Mouse (Mus musculus): ENCODE measurements at regions not wholly inside any gene's neighbourhood (a gene's known extent, or its start where the extent isn't known, plus 50 kb on each side); places are given as distances from the start of the nearest gene placed in this dataset.

DNA sequence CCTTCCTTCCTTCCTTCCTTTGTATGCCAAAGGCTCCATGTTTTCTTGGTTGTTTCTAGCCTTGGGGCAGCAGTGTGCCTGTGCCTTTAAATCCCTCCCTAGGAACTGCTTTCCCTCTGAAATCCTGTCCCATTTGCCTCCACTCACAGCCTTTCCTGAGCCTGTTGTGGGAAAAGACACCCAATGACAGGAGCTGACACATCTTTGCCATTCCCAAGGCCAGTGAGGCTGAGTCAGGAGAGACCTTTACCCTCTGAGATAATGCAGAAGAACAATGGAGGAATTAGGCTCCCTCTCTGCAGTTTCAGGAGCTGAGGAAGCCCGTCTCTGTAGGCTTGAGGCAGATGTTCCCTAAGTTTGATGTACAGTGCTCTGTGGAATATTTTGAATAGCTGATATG is 480.2 kb downstream of the Rnf144b start:
- DNase-seq: no peak

DNA sequence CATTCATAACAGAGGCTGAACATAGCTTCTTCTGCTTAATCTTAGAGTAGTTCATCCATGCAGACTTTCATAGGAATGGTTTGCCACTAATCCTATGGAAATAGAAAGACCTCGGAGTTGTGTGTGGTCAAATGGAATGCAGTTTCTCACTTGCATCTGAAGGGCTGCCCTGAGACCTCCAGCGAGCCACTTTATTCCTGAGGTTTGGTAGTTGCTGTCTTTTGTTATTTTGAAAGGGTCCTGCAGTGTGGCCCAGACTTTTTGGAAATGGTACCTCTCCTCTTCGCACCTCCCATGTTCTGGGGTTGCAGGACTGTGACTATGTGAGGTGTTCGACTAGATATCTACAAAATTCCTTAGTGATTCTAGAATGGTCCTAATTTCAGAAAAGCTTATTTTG is 489.0 kb downstream of the Rnf144b start:
- DNase-seq: no peak

DNA sequence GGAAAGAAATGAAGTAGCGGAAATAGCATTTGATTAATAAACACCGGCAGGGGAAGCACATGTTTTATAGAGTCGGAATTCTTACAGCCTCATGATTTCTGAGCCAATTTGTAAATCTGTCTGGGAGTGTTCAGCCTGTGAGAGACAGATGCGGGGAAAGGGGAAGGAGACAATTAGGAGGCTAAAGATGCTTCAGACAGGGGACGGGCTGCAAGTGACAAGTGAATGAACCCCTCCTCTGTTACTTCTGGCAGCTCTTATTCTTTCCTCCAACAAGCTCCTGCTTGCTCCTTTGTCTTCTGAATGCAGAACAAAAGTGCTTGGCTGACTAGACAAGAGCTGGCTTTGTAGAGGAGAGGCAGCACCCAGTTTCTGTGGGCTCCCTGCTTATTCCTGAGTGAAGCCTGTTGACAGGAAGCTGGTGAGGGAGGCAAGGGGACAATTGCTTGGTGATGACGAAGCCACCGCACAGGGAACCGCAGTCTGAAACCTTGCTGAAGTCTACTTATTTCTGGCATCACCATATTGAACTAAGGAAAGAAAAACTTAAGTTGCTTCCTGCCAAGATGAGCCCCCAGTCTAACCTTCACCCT is 514.2 kb downstream of the Rnf144b start:
- no peak for DNase-seq

DNA sequence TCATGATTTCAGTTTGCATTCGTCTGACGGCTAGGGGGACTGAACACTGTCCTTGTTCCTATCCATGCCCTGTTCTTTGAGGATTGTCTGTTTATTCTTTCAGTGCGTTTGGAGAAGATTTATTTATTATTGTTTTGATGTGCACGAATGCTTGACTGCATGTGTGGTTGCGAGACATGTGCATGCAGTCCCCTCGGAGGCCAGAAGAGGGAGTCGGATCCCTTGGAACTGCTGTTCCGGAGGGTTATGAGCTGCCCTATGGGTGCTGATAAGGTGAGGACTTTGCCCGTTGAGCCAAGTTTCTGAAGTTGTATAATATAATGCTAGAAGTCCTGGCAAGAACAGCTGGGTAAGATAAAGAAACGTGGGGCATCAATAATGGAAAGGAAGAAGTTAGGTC is 519.9 kb downstream of the Rnf144b start:
- no peak for DNase-seq

DNA sequence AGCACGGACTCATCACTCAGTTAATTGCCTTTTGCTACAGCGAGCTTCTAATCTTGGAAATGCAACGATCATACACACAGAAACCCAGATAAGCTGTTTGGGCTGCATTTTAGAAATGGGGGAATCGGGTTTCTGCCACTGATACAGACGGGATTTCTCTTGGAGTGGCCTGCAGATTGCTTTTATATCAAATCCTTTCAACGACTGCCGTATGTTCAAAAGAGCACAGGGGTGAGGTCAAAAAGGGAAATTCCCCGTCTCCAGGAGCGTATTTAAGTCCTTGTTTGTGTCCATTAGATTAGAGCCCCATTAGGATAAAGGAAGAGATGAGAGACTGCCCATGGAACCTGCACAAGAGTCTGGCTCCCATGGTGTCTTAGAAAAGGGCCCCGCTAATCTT is 522.6 kb downstream of the Rnf144b start:
- no peak for DNase-seq

DNA sequence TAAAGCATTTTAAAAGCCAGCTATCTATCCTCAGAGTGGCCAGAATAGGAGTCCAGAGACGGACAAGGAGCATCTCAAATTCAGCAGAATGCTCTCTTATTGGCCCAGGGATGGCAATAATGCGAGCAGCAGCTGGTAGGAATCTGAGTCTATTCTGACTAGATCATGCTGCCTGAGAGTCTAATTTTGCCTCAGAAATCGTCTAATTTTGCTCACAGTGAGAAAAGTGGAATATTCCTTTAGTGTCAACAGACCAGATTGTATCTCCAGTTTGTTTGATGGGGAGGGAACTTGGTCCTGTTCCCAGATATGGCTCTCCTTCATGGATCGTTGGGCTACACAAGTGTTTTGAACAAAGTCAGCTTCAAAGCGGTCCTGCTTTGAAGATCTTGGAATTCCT is 525.2 kb downstream of the Rnf144b start:
- no peak for DNase-seq

DNA sequence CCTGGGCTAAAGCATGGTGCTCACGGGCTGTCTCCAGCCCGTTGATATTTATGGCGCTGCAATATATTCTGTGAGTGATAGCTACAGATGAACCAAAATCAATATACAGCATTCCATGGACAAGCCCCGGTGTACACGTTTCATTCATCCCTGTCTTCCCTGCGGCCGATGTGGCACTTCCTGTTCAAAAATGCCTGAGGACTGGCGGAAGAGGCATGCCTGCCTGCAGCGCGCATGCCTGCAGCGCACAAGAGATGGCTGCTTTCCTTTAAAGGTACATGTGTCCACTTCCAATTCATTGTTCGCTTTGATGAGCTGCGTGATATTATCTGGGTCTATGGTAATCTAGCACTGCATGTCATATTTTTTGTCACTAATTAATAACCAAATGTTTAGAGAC is 527.6 kb downstream of the Rnf144b start:
- peak; percentile 10 for DNase-seq

DNA sequence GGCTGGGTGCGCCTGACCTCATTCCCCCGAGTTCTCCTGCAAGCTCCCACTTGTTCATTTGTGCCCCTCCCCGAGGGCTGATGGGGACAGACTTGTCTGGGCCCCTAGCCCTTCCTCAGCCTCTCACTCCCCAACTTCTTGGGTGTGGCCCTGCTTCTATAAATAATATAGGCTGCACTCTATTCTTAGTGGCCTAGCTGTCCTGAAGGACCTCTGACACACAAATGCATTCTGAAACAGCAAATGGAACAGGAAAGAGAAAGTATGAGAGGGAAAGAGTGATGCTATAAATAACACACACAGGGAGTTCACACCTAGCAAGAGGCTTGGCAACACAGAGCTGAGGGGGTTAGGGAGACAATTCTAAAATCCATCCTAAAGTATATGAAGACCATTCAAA is 544.0 kb downstream of the Rnf144b start:
- DNase-seq: no peak

DNA sequence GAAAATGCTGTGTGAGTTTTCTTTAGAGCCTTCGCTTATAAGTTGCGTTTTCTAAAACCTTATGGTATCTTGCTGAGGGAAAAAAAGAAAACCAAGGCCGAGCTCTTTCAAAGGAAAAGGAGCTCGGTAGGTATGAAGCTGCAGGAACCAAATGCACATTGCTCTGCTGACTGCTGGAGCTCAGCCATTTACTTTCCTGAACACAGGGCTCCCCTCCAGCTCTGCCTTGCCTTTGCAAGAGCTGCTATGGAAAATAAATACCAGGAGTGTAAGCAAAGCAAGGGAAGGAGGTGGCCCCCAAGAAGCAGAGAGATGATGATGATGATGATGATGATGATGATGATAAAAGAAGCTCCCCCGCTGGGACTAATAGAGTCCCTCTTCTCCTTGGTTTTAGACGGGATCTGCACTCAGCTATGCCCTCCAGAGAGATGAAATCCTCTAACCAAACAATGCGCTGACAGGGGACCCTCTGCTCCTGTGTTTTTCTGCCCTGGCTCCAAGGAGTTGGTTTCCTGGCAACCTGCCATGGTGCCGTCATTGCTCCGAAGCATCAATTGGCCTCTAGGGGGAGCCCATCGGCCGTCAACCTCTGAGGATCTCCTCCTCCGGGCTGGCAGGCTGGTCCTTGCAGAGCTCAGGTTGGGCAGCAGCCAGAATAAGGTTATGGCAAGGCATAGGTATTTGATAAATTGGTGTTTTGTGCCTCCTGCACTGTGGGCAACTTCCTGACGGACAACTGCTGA is 544.7 kb downstream of the Rnf144b start:
- peak; percentile 95 for DNase-seq

DNA sequence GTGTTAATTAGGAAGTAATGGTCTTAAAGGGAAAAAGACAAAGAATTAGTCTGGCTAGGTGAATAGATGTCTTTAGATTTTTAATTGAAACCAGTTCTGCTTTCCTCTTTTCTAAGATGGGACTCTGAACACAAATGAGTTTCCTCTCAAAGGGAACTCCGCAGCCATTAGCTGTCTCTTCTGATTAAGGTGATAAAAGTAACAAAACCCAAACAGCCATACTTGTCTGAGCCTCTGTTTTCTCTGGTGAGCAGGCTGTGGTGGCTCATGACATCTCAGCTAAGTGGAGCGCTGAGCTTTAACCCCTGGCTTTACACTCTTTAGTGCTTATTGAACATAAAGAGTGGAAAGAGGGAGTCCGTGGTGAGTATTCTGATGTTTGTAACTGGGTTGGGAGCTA is 565.7 kb downstream of the Rnf144b start:
- DNase-seq: no peak

DNA sequence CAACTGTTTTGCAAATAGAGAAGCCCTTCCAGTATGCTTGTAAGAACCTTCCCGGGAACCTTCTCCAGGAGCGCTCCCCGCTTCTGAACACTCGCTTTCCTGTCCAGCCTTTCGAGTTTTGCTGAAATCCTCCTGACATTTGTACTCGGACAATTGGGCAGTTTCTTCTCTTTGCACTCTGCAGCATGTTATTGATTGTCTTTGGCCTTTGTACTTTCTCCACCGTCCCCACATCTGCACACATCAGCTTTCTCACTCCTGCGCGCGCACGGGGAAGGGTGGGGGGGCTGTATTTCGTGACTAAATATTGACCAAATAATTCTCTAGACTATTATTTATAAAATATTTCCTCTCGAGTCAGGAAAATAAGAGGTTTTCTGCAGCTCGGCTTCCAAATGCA is 567.2 kb upstream of the Id4 start:
- no peak for DNase-seq

DNA sequence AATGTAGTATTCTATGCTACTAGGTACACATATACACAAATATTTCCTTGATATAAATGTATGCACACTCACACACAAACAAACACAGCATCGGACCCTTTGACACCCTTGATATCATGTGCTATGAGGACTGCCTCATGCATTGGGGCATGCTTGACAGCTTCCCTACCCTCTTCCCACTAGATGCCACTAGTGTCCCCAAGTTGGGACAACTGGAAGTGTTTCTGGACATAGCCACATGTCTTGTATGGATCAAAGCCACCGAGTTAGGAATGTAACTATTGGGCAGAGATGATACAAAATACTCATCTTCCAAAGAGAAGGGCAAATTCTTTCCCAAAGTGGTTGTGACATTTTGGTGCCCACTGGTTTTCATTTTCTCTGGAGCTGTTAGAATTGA is 565.2 kb upstream of the Id4 start:
- DNase-seq: peak; percentile 28

DNA sequence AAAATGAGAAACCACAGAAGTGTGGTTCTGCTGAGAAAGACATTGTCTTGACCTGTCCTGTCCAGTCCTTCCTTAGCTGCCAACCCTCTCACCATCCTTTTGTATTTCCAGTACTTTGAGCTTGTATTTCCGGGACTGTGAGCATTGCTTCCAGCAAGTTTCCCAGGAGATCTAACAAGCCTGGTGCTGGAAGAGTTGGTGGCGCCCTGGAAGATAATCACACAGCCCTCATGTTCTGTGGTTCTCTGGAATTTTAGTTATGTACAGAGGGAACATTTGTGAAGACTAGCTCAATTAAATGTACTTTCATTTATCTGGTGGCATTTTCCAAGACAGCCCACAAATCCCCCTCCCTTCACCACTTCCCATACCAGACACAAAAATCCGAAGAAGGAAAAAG is 560.5 kb upstream of the Id4 start:
- peak; percentile 4 for DNase-seq

DNA sequence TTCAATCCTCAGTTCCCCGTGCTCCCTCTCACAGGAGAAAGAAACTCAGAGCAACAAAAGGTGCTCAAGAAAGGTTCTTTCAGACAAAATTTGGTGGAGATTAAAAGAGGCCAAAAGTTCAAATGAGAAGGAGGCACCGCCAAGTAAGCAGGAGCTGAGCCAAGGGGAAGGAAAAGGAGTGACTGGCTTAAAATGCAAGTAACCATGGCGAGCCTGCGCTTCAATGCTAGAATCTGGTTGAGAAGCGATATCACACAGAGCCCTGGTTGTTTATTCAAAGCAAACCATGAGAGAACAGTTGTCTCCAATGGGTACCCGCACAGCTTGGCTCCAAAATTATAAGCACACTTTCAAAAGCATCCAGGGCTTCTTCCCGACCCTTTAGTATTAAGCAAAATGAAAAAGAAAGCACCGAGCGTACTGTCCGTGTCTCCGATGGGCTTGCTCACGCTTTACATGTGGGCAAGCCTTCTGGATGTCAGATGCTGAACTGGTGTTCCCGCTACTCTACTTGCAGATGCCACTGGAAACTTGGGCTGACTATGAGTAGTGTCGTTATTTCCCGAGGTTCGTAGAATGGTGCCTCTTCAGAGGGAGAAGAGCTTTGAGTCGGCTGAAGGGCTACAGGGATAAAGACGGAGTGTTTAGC is 552.9 kb upstream of the Id4 start:
- no peak for DNase-seq

DNA sequence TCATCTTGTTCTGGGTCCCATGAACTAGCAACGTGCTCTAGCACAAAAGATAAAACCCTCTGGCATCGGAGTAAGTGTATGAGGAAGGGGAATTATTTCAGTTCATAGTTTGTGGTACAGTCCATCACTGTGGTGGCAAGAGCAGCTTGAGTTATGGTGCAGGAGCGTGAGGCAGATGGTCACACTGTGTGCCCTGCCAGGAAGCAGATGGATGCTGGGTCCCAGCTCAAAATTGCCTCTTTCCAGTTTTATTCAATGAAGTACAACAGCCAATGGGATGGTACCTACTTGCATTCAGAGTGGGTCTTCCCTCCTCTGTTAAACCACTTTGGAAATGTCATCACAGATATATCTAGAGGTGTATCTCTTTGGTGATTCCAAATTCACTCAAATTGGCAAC is 551.7 kb upstream of the Id4 start:
- DNase-seq: no peak

DNA sequence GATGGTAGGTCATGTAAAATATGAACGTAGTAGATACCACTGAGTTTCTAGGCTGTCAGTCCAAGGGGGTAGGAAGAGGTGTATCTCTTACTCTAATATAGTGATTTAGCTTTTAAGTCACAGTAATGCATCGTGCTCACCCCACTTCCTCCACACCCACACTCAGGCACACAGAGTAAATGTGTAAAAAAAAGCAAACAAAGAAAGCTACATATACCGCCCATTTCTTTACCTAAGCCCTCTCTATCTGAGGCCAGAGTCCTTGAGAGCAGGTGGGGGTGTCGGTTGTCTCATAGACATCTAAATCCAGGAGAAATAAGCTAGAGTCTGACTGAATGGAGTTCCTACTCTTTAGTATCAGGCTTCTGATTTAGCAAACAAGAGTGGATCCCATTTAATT is 548.5 kb upstream of the Id4 start:
- no peak for DNase-seq

DNA sequence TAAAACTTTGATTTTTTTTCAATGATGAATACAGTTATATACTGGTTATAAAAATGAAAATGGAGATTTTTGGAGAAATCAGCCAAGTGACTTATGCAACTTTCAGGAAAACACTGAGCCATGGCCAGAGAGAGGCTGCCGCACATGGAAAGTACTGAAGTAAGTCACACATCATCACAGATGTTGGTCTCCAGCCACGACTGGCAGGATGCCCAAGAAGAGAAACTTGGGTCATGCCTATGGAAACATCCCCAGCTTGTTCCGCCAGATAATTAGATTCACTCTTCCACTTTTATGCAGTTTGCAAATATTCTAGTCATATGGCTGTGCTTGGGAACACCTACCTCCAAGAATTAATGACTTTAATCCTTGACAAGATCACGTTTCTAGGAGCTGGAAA is 544.8 kb upstream of the Id4 start:
- DNase-seq: peak; percentile 87

DNA sequence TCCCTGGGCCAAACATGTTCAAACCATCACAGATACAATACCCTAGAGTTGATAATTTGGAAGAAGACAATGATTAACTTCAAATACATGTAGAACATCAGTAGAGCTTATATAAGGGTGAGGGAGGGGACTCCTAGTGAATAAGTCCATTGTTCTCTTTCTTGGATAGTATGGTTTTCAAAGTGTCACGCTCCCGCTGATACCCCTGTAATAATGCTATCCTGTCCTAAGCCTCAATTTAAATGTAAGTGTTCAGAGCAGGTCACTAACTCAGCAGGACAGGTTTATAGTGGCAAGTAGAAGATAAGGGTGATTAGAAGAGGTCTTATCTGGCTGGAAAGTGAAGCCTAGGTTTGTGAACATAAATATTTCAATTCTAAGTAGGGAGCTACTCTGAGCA is 540.4 kb upstream of the Id4 start:
- DNase-seq: no peak

DNA sequence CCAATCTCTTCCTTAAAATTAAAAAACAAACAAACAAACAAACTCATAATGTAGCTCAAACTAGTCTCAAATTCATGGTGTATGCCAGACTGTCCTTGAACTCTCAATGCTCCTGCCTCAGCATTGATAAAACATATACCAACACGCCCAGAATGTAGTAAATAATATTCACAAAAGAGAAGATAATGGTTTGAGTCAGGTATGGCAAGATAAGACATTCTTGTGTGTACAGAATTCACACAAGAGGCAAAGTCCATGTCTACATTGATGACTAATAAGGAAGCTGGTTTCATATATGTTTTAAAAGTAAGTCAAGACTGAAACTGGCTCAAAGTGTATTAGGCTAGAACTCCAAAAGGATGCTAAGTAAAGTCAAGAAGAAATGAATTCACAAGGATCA is 526.6 kb upstream of the Id4 start:
- no peak for DNase-seq

DNA sequence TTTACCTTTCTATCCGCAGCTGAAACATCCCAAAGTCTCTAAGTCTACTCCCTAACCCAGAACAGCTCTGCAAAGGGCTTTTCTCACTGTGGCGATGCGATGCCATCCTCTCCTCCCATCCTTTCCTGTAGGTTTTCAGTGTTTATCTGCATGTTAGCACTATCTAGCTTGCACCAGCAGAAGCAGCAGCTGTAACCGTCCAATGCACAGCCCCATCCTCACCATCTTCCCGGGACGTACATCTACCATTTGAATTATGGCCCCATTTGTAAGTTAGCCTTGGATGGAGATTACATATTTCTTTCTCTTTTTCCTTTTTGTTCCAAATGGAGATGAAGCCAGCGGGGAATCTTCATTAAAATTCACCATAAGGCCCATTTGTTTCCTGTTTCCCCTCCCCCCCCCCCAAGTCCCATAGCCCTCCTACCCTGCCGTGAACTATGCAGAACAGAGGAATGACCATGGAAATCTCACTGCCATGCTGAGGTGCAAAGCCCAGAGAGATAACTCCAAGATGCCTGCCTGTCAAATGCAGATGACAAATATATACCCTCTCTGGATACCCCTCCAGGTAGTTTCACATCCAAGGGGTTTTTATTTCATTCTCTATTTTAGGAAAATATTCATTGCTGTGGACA is 525.5 kb upstream of the Id4 start:
- DNase-seq: no peak

DNA sequence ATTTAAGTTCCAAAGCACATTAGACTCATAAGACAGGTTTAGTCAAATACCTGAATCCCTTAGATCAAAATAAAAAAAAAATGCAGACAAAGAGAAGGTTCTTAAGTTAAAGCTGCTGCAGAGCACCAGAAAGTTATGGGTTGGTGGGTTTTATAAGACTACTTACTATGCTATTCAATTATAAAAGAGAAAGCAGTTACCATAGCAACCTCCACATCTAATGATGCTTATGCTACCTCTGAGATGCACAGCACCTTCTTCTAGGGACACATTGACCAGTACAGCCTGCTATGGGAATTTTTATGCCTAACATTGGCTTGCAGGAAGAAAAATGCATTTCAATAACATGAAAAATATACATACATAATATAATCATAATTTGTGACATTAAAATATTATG is 512.1 kb upstream of the Id4 start:
- DNase-seq: no peak

DNA sequence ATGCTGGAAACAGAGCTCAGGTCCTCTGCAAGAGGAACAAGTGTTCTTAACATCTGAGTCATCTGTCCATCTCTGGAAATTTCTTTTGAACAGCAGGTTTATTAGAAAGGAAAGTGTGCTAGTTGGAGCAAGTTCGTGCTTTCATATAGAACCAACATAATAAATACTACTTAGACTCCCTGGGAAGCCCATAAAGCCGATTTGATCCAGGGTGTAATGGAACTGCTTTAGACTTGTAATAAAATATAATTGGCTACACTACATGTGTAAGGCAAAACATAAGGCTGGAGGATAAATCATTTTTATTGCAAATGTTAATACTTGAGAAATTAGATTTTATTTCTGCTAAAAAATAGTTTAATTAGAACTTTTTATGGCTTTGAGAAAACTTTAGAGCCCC is 510.0 kb upstream of the Id4 start:
- DNase-seq: no peak

DNA sequence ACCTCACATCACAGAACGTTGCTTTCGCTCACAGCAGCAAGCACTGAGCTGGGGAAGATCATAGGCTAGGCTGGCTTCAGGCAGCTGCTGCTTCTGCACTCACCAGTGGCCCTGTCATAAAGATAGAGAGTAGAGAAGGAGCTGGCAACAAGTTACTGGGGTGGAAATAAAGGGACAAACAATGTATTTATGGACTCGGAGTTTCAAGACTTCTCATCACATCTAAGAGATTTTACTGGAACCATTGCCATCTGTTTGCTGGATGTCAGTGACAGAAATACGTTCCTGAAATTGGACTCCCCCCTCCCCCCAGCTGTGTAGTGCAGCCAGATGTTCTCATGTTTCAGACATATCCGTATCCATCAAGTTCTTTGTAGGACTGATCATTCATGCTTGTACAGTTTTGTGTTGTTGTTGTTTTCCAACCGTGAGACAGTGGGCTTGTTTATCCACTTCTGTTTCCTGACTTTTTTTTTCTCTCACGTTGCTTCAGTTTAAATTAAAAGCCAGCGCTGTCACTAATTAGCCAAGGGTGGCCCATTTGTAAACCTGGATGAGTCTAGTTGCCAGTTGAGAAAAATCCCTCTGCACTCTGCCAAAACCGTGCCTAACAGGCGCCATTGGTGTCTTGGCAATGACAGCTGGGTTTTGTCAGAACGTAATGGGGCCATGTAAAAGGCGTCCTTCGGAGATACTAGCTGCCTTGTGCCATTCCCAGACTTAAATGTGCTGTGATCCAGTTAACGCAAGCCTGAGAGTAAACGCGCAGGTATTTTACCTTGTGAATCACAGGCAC is 496.0 kb upstream of the Id4 start:
- peak; percentile 29 for DNase-seq

All from lung, postnatal 10 days (tissue).